Comparison of ENCODE assay signal across 9 mouse cellular contexts in the genomic region with DNA sequence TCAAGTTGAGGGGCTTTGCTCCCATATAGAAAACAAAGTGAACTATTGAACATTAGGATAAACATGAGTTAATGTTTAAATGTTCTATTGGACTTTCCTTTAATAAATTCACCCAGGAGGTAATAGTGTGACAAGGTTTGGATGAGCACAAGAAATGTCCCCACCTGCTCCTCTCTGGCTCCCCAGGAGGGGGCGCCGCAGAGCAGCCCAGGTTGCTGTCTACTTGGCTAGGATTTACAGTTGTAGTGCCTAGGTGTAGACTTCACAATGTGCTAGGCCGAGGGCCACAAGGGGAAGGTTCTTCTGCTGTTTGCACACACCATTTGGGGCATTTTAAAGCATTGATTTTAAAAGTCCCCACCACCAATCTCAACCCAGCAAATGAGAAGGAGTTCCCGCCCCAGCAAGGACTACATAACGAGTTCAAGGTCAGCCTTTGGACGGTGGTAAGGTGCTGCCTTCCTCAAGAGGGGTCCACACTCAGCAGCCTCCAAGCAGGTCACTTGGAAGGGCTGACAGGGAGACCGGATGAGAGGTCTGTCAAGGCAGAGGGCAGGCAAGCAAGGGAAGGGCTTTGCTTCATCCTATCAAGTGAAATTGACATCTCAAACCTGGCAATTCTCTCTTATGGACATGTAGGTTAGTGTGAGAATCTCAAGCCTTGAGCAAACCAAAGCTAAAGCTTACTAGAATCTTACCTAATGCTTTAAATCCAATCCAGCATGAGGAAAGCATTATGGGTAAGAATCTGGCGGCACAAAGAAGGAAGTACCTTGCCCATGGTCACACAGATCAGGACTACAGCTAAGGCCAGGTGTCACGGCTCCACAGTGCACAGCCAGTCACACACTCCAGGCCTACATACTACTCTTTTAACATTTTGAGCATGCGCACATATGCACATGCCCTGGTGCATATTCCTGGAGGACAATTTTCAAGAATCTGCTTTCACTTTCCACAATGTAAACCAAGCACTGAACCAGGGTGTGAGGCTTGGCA. TPM values are rescaled to one million over a fixed set of nuclear protein-coding genes. Genes with fewer than 3 reads are reported as not detected.
DNase-seq lines count a peak whose midpoint lies in the region; ATAC-seq lines count a peak whose summit lies in the region.
"Had no signal": no experiment of that assay in that cellular context is flagged by ENCODE, and none has a peak within 500 bp of the region (broad histone marks: within the 10 kb centered on the region; RNA-seq: fewer than 3 reads in every experiment).

No protein-coding gene starts in this region.

- no peaks in the 10 kb centered on the region for H3K9me3 ChIP-seq in hindbrain, embryonic 14.5 days (ENCODE audit: control insufficient read depth, low read length)
- H3K9me3 ChIP-seq in hindbrain, embryonic 16.5 days (ENCODE audit: control insufficient read depth, low read length), result no peaks in the 10 kb centered on the region
- H3K9me3 ChIP-seq in megakaryocyte, embryonic 14.5 days, result no peaks in the 10 kb centered on the region
- H3K9me3 ChIP-seq: lung, embryonic 15.5 days had no signal

- H3K36me3 ChIP-seq in hindbrain, embryonic 14.5 days (replicated peaks; ENCODE audit: control insufficient read depth, insufficient read depth), result peaks cover 24% of the 10 kb centered on the region
- peaks cover 14% of the 10 kb centered on the region for H3K36me3 ChIP-seq in hindbrain, embryonic 16.5 days (ENCODE audit: control insufficient read depth, insufficient read depth, low read length)
- H3K36me3 ChIP-seq in megakaryocyte, embryonic 14.5 days (replicated peaks; ENCODE audit: low read length), result peaks cover 48% of the 10 kb centered on the region

- H3K4me1 ChIP-seq in hindbrain, embryonic 14.5 days (replicated peaks; ENCODE audit: control insufficient read depth, insufficient read depth, low read length), result no peaks in the 10 kb centered on the region; the same call in 1 of the 2 replicates
- H3K4me1 ChIP-seq in hindbrain, embryonic 16.5 days (ENCODE audit: control insufficient read depth, insufficient read depth, low read depth, low read length), result peaks cover 7% of the 10 kb centered on the region; the same call in 1 of the 2 replicates
- peaks cover 49% of the 10 kb centered on the region for H3K4me1 ChIP-seq in megakaryocyte, embryonic 14.5 days
- H3K4me1 ChIP-seq: lung, embryonic 15.5 days had no signal

- intact Hi-C loops in heart, postnatal 10 days (cut with DNase I), result loop anchor here (1.0 to 2.0 kb wide), 2 partner anchors 14 to 78 kb away; no protein-coding TSS in a partner anchor

- no peaks in the 10 kb centered on the region for H3K27me3 ChIP-seq in hindbrain, embryonic 14.5 days (ENCODE audit: control insufficient read depth, insufficient read depth, low read length)
- no peaks in the 10 kb centered on the region for H3K27me3 ChIP-seq in hindbrain, embryonic 16.5 days (replicated peaks; ENCODE audit: control insufficient read depth, insufficient read depth, low read length)
- H3K27me3 ChIP-seq in megakaryocyte, embryonic 14.5 days (replicated peaks), result peaks cover 1% of the 10 kb centered on the region
- H3K27me3 ChIP-seq: lung, embryonic 15.5 days had no signal

- ATAC-seq in hindbrain, embryonic 14.5 days (ENCODE audit: low FRiP score), result no peak
- ATAC-seq in hindbrain, embryonic 16.5 days, result no peak

- no peak overlapping the region for H3K4me2 ChIP-seq in hindbrain, embryonic 14.5 days (replicated peaks)
- H3K4me2 ChIP-seq in hindbrain, embryonic 16.5 days (ENCODE audit: low read length), result no peak overlapping the region
- H3K4me2 ChIP-seq: lung, embryonic 15.5 days had no signal

- DNase-seq in hindbrain, embryonic 14.5 days (ENCODE audit: low spot score), result peak; percentile 42
- peak; percentile 58 for DNase-seq in MN1 (ENCODE audit: low spot score)
- DNase-seq in cerebellum, adult 9-10 months, result peak; percentile 77
- peak; percentile 79 to 85 for DNase-seq in heart, postnatal 10 days
- peak; percentile 63 to 69 for DNase-seq in left cerebral cortex, adult 18-20 months (ENCODE audit: low spot score in 2 of 2)
- DNase-seq in testis, postnatal 10 days (ENCODE audit: low spot score), result peak; percentile 84

- 70% methylated on average over 10 of the region's 10 CpGs for WGBS in hindbrain, embryonic 14.5 days
- WGBS in hindbrain, embryonic 16.5 days, result 69% methylated on average over 10 of the region's 10 CpGs

- H3K27ac ChIP-seq in hindbrain, embryonic 14.5 days, result no peak overlapping the region
- no peak overlapping the region for H3K27ac ChIP-seq in hindbrain, embryonic 16.5 days (ENCODE audit: low read depth, low read length)
- H3K27ac ChIP-seq: lung, embryonic 15.5 days had no signal

- no peak overlapping the region for H3K4me3 ChIP-seq in hindbrain, embryonic 14.5 days (replicated peaks; ENCODE audit: low read length)
- no peak overlapping the region for H3K4me3 ChIP-seq in hindbrain, embryonic 16.5 days (ENCODE audit: low read length)
- peak overlapping the region; percentile 50 for H3K4me3 ChIP-seq in megakaryocyte, embryonic 14.5 days (replicated peaks)
- H3K4me3 ChIP-seq: lung, embryonic 15.5 days had no signal

- no peak overlapping the region for H3K9ac ChIP-seq in hindbrain, embryonic 14.5 days
- no peak overlapping the region for H3K9ac ChIP-seq in hindbrain, embryonic 16.5 days (ENCODE audit: low read depth, low read length)
- H3K9ac ChIP-seq: lung, embryonic 15.5 days had no signal

RNA-seq across cellular contexts. Expression of a gene that starts 15.9 kb away (rescaled TPM):
- 43.8 and 45.5 TPM in 2 replicates for polyA plus RNA-seq in hindbrain, embryonic 14.5 days (2014; fragmentation: Nextera tagmentation; extraction: Ambion mirVana)
- 63.6 and 68.0 TPM in 2 replicates for polyA plus RNA-seq in hindbrain, embryonic 16.5 days (2015; fragmentation: Nextera tagmentation; extraction: Ambion mirVana)
- total RNA-seq in heart, postnatal 10 days (2021), result 10 to 100 TPM; 12.2 to 14.7 TPM
- total RNA-seq in left cerebral cortex, adult 18-20 months (2021), result 10 to 100 TPM; 52.3 to 58.5 TPM
- 101 and 286 TPM in 2 replicates for polyA plus RNA-seq in megakaryocyte, embryonic 14.5 days (2012; ENCODE audit: insufficient read depth, low replicate concordance)

RNA-seq across cellular contexts. Expression of a gene that starts 22.0 kb away (rescaled TPM):
- polyA plus RNA-seq in hindbrain, embryonic 14.5 days (2014; fragmentation: Nextera tagmentation; extraction: Ambion mirVana), result 0.33 and 0.48 TPM in 2 replicates
- polyA plus RNA-seq in hindbrain, embryonic 16.5 days (2015; fragmentation: Nextera tagmentation; extraction: Ambion mirVana), result 0.22 and 0.28 TPM in 2 replicates
- under 1 TPM in 1 of 2 experiments, not detected in 1; 0.38 TPM for total RNA-seq in heart, postnatal 10 days (2021)
- total RNA-seq in left cerebral cortex, adult 18-20 months (2021), result under 1 TPM in 1 of 2 experiments, not detected in 1; 0.21 TPM
- not detected in 2 replicates for polyA plus RNA-seq in megakaryocyte, embryonic 14.5 days (2012; ENCODE audit: insufficient read depth, low replicate concordance)

RNA-seq across cellular contexts. Expression of a gene that starts 25.9 kb away (rescaled TPM):
- 17.5 and 19.1 TPM in 2 replicates for polyA plus RNA-seq in hindbrain, embryonic 14.5 days (2014; fragmentation: Nextera tagmentation; extraction: Ambion mirVana)
- 20.1 and 22.9 TPM in 2 replicates for polyA plus RNA-seq in hindbrain, embryonic 16.5 days (2015; fragmentation: Nextera tagmentation; extraction: Ambion mirVana)
- total RNA-seq in heart, postnatal 10 days (2021), result 10 to 100 TPM; 11.1 to 13.3 TPM
- total RNA-seq in left cerebral cortex, adult 18-20 months (2021), result 10 to 100 TPM; 11.5 to 11.6 TPM
- 1.4 TPM in 1 of 2 replicates, not detected in the other for polyA plus RNA-seq in megakaryocyte, embryonic 14.5 days (2012; ENCODE audit: insufficient read depth, low replicate concordance)

RNA-seq across cellular contexts. Expression of a gene that starts 52.8 kb away (rescaled TPM):
- polyA plus RNA-seq in hindbrain, embryonic 14.5 days (2014; fragmentation: Nextera tagmentation; extraction: Ambion mirVana), result 92.3 and 106 TPM in 2 replicates
- 169 and 263 TPM in 2 replicates for polyA plus RNA-seq in hindbrain, embryonic 16.5 days (2015; fragmentation: Nextera tagmentation; extraction: Ambion mirVana)
- 10 to 100 TPM; 61.4 to 76.3 TPM for total RNA-seq in heart, postnatal 10 days (2021)
- 100 to 1,000 TPM; 279 to 320 TPM for total RNA-seq in left cerebral cortex, adult 18-20 months (2021)
- polyA plus RNA-seq in megakaryocyte, embryonic 14.5 days (2012; ENCODE audit: insufficient read depth, low replicate concordance), result 55.5 and 118 TPM in 2 replicates
